Mouse (Mus musculus) adrenal gland, adult (tissue): ENCODE data around the gene Glp1r.
A peak's percentile ranks its signal among the peaks of the same experiment; 100 is the strongest.

Source experiments
- DNase-seq, 2 experiments: peaks; one replicate each; pipeline ENCODE4 v3.0.0; 2022 to 2023; ENCODE audit warnings: low spot score in 1 of 2; ENCODE audit not compliant: inconsistent age in 2 of 2

Gene Glp1r

DNA sequence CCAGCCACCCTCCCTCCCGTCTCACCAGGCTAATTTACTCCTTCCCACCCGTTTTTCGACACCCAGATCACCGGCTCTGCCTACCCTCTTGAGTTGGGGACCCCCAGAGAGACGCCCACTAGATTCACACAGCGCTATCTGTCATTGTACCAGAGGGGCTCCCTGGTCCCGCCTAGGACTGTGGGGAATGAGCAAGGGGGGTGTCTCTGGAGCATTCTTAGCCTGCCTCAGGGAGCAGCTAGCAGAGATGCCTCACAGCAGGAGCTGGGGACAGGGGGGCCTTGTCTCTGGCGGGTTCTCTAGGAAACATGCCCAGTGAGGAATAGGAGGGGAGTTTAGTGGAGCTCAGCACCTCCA lies 10.1 kb downstream of the Glp1r start:
- DNase-seq, result peak in 1 of 2 experiments; percentile 26

DNA sequence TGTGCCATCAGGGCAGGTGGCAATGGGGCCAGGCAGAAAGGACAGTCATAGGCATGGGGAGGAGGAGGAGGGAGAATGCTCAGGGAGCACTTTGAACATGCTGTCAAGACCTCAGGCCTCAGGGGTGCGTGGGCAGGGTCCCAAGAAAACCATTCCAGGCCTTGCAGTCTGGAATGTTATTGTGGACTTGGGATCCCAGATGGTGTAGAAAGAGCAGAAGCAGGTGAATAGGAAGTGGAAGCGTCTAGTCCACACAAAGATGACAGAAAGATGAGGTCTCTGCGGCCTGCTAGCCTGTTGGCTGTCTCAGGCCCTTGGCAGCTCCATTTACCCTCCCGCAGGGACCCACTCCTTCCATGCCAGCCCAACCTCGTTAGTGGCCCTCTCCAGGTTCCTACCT lies 10.9 kb downstream of the Glp1r start:
- DNase-seq, result no peak

DNA sequence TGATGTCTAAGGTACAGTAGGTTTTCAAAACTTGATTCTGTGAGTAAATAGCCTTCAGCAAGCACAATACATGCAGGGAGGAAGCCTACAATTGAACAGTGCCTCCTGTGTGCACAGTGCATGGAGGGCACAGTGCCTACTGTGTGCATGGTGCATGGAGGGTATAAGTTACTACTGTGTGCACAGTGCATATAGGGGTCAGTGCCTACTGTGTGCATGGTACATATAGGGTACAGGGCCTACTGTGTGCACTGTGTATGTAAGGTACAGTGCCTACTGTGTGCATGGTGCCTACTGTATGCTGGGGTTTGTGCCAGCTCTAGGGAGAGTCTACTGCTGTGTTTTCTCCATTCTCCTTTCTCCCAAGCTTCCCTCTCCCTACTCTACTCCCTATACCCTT lies 12.6 kb downstream of the Glp1r start:
- DNase-seq, result no peak

DNA sequence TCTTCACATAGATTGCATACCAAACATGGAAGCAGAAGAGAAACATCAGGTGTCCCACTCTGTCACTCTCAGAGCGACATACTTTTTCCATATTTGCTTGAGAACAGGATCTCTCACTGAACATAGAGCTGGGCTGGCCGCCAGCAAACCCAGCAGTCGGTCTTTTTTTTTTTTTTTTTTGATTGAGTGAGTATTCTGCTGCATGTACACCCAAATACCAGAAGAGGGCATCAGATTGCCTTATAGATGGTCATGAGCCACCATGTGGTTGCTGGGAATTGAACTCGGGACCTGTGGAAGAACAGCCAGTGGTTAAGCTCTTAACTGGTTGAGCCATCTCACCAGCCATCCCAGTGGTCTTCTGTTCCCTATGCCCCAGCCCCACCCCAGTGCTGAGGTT lies 21.9 kb downstream of the Glp1r start:
- DNase-seq, result no peak

DNA sequence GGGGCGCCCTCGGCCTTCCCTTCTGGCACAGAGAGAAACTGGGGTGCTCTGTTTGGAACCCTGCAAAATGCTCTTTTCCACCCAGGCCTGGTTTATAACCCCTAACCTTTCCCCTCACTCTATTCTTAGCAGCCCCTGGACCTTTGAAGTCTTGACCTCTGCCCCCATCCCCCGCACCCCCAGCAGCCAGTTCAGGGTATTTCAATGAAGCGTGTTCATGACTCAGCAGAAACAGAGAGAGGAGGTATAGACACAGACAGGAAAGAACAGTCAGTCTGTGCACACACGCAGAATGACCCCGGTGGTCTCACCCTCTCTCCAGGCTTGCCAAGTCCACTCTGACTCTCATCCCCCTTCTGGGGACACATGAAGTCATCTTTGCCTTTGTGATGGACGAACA lies 29.2 kb downstream of the Glp1r start:
- DNase-seq, result no peak

DNA sequence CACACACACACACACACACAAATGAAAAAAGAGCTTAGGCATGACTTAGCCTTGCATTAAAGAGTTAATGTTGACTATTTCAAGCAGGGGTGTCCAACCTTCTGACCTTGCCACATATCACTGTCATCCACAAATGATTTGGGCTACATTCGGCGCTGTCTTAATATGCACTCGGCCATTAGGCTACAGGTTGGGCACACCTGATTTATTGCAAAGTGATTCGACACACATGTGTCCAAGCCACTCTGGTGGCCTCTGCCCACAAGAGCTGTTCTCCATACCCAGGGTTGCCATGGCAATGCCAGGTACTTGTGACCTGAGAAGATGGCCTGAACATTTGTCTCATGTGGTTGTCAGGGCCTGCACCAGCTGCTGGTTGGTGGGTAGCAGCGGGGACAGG lies 31.2 kb downstream of the Glp1r start:
- no peak for DNase-seq

DNA sequence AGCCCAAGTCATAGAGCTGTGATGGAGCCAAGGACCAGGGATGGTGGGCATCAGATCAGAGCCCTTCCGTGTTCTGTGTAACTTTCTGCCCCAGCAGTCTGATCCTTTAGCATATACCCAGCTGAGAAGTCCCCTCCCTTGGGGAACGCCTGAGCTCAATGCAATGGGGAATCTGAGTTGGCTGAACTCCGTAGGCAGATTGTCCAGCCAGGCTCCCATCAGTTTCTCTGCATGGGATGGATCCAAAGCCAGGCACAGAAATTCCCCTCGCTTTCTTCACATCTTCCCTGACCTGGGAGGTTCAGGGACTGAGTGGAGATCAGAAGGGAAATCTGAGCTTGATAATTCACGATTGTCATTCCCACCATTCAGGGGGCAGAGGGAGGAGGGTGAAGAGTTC lies 33.7 kb downstream of the Glp1r start:
- DNase-seq, result no peak

DNA sequence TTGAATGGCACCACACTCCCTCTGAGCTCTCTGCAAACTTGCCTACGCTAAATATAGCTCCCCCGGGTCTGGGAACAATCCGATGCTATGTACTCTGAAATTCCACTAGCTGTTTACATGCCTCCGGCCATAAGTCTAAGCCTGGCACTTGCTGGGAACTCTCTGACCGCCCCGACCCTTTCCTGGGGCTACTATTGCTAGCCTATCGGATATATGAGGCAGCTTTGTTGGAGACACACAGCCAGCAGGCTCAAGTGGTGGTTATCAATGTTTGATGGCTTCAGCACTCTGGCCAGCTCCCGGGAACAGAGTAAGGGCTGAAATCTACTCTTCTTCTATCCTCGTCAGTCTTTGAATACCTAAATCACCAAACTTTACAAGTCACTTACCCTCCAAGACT lies 36.9 kb downstream of the Glp1r start:
- DNase-seq, result peak in 1 of 2 experiments; percentile 35

DNA sequence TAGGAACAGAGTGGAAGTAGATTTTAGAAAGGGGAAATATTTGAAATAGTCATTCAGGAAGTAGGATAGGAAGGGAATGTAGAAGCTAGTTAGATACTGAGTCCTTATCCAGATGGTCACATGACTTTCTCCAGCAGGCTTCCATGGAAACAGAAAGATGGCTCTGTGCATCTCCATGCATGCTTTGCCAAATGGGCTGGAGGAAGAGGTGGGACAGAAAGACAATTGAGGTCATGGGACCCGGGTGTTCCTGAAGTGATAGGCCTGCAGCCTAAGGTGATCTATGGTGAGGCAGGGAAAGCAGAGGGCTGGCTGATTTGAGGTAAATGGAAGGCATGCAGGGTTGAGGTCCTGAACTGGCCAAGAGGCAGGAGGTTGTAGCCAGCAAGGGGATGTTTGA lies 46.8 kb downstream of the Glp1r start:
- peak in 1 of 2 experiments; percentile 30 for DNase-seq

DNA sequence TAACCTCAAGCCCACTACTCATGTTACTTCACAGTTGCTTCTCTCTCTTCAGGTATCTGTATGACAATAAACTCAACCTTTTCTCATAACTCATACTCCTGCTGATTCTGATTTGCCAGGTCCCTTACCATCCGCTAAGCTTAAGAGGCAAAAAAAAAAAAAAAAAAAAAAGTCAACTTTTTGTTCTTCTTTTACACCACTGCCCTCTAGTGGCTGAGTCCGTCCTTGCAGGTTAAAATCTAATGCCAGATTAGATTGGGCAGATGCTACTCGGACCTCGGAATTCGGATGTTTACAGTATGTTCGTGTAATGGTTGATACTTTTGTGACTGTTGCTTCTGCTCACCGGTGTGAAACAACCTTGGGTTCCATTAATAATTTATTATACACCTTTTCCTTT lies 49.2 kb downstream of the Glp1r start:
- peak; percentile 33 to 84 for DNase-seq

DNA sequence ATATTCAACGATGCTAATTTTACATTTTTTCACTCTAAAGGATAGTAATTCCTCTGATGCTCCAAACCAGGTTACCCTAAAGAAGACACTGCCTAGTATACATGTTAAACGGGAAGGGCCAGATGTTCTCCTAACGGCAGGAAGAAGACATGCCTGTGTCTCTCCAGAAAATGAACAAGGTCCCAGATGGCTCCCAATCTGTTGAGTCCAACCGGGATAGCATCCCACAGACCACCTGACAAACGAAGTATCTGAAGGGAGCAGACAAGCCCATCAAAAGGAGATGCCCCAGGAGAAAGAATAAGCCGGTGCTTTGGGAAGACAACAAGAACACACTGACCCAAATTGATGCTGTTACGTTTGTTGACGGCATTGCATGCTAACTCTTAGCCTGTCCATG lies 50.0 kb downstream of the Glp1r start:
- no peak for DNase-seq

DNA sequence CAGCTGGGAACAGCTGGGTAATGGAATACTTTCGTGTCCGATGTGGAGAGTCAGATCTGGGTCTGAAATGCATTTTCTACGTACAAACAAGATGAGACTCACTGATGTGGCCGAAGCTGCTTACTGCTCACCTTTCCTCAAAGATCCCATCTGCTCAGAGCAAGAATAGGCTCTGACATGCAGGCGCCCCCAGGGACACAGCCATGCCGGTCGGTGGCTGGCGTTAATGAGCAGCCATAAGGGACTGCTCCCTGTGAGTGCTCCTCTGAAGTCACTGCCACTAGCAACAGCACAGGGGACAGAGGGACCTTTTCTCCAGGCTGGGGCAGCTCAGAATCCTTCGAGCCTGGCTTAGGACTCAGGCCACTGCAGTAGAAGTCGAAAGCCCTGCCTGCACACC lies 52.7 kb downstream of the Glp1r start, which contains the start of gene Umodl1:
TSS of gene Umodl1 (plus strand) at position 301 of the 400 bp plus-strand sequence.
- no peak for DNase-seq

DNA sequence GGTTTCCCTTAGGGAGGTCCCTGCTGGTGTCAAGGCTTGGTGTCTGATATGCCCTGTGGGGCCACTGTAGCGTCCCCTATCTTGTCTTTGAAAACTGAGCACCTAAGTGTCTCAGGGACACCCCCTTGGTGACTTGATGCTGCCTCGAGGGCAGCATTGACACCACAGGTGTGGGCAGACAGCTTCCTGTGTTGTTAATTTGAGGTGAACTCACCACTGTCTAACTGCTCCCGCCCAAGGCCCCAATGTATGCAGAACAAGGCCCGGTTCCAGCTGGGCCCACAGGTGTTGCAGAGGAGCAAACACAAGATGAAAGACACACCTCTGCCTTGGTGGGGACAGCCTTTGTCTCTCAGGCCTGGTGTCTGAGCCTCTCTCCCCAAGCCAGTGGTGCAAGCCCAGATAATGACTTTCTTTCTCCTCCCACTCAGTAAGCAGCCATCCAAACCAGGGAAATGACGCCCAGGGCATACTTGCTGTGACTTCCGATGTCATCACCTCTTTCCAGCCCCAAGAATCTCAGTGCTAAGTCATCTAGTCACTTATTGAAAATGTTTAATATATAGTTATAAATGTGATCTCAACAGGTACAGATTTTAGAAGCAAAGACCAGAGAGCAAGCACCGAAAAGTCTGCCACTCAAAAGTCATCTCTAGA lies 60.4 kb downstream of the Glp1r start:
- no peak for DNase-seq

DNA sequence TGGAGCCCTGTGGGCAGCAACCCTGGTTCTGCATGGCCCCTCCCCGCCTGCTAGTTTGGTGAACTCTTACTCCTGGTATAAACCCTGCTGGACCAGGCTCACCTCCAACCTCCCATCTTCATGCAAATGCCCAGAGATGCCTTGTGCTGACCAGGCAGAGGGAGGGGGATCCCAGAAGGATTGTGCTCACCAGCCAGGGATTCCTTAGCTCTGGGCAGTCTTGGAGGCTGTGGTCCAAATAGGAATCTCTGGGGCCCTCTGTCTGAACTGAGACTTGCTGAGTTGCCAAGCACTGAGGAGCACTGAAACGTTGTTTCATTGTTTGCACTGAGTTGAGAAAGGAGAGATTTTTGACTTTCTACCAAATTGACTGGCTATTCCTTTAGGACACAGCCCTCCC lies 61.3 kb downstream of the Glp1r start:
- DNase-seq, result no peak

DNA sequence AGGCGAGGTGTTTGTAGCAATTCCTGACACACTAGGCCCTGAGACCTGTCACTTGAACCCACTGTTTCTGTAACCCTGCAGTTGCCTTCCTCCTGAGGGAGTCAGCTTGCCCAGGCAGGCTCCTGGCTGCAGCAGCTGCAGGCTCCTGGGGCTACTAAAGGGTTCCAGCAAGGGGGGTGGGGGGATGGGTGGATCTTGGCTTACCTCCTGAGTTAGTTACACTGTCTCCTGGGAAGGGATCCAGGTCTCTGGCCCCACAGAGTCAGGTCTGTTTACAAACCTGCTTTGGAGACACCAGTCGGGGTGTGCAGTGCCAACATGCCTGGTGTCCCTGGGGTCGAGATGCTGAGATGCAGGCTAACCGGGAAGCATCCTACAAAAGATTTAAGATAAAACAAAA lies 68.4 kb downstream of the Glp1r start:
- DNase-seq, result no peak

DNA sequence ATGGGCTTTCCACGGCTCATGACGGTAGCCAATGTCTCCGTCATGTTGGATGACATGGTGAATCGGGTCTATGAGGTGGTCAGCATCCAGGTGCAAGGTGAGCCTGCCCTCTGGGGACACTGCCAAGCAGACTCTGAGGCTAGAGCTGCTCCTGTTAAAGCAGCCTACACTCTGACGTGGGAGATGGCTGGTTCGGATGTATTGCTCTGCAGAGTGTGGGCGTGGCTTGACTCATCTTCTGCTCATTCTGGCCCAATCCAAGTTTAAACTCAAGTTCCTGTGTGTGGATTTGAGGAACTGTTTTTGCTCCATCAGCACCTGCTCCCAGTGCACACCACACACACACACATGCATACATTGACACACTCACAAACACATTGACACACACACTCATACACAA lies 70.3 kb downstream of the Glp1r start:
- DNase-seq, result no peak

DNA sequence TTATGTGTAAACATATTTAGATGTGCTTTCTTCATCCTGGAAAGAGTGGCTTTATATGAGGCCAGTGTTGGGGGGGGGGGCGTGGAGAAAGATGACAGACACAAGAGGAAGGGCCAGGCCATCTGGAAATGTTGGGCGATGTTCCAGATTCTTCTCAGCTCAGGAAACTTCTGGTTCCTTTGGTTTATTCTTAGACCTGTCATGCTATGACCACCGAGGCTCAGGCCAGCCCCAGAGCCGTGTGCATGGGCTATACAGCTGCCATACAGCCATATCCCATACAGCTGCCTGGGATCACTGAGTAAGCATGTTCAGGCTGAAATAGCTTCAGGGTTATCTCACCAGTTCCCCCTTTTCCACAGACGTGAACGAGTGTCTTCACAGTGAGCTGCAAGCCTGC lies 71.7 kb downstream of the Glp1r start:
- DNase-seq, result no peak

DNA sequence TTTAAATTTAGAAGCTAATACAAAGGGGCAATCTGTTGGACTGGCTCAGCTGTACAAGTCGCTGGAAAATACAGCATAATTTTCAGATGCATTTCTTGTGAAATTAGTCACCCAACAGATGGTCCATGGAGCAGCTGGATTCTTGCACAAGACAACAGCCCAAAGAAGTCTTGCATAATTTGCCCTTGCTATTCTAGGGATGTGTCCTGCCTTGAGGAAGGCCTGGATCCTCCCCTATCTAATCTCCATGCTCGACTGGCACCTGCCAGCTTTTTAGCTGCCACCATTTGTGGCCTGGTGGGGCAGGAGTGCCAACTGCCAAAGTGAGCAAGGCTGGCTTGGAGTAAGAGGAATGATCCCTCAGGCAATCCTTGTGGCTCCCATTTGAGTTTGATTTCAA lies 75.7 kb downstream of the Glp1r start:
- peak in 1 of 2 experiments; percentile 31 for DNase-seq

DNA sequence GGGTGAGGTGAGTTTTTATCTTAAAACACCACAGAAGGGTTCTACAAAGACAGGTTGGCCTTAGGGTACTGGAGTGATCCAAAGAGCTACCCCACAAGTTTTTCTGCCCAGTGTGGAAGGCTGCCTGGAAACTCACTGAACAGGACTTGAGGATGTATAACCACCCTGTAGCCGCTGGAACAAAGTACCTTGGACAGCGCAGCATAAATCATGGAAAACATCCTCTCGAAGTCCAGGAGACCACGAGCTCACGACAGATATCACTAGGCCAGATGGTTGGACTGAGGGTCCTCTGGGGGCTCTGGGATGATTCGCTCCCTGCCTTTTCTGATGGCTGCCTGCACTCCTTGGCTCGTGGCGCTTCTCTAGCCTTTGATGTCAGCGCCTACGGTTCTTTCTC lies 76.9 kb downstream of the Glp1r start:
- DNase-seq, result no peak

DNA sequence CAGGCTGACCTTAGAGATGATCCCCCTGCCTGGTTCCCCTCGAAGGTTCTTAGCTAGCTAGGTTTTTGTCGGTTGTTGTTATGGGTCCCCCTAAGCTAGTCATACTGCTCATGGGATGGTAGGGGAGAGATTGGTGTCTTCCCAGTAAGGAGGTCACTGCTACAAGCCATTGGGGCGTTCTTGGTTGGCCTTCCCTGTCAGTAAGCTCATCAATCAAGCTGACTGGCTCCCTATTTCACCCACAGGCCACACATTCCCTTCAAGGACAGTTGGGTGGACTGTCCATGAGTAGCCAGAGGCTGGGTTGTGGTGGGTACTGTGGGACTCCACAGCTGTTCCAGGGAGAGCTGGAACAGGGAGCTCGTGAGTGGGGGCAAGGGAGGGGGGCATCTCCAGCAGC lies 81.9 kb downstream of the Glp1r start:
- peak; percentile 9 to 64 for DNase-seq

DNA sequence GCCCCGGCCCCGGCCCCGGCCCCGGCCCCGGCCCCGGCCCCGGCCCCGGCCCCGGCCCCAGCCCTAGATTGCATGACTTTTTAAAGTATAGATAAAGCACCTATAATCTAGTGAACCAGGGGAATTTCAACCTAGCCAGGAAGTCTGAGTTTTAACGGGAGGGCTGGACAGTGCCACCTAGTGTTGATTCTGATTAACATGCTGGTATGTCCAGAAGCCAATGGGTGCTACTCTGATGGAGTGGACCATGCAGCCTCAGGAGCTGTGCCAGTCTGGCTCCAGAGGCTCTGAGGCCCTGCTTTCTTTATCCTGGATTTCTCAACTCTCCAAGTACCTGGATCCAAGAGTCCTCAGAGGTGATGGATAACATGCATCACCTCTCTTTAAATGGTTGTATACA lies 88.6 kb downstream of the Glp1r start:
- DNase-seq, result peak in 1 of 2 experiments; percentile 63
